Mouse (Mus musculus): ENCODE results near the gene Krt18. TPM values are rescaled to one million over a fixed set of nuclear protein-coding genes. Genes with fewer than 3 reads are reported as not detected.
A peak's percentile ranks its signal among the peaks of the same experiment; 100 is the strongest.
"Not testable (repeated sequence)": the region's sequence is repeated elsewhere in the genome, so short reads cannot be mapped to it uniquely, and the experiment has no call there.

Krt18 gene
- polyA plus RNA-seq, 3 experiments from 2014 or later: 0.41 to 1.2 (median 1.2) TPM

DNA sequence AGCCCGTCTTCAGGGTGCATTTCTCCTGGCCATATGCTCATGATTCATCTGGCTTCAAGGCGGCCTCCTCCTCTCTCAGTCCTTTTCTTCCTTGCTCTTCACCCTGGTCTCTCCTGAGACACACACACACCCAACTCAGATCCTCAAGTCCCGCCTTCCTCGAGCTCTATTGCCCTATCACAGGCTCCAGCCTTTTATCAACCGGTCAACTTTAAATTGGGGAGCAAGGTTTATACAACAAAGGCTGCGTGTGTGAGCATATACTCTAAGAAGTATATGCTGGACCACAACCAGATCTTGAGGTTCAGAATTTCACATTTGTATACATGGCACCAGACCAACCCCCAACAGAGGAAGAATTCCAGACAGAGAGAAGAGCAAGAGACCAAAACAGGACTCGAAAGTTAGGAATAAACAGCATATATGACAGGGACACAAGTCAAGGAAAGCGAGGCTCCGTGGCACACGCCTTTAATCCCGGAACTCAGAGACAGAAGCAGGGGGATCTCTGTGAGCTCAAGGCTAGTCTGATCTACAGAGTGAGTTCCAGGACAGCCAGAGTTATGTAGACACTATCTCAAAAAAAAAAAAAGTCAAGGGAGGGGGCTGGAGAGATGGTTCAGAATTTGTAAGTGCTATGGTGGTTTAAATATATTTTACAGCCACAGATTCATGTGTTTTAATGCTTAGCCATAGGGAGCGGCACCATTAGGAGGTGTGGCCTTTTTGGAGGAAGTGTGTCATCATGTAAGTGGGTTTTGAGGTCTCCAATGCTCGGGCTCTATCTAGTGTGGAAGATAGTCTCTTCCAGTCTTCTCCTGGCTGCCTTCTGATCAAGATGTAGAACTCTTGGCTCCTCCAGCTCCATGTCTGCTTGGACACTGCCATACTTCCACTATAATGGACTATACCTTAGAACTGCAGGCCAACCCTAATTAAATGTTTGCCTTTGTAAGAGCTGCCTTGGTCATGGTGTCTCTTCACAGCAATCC, 42.8 kb downstream of the Krt18 start:
- no peak for ATAC-seq

DNA sequence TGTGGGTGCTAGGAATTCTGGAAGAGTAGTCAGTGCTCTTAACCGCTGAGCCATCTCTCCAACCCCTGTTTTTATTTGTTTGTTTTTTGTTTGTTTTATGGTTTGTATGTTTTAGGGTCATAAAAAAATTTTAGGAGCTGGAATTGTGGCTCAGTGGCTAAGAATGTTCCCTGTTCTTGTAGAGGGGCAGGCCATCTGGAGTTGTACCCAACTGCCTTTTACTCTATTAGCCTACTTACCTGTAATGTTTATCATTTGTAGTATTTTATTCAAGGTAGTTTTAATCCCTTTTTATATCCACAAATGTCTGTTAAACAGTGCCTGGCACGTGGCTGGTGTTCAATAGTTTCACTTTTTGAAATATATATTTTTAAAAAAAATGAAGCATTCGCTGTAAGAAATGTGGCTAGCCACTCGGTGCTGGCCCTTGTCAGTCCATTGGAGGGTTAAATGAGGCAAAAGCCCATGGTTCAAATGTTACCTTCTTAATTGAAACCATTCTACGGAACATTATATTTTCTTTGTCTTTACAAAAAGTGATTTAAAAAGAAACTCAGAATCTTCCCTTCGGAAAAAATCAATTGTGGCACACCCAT, 45.1 kb downstream of the Krt18 start:
- ATAC-seq: no peak

DNA sequence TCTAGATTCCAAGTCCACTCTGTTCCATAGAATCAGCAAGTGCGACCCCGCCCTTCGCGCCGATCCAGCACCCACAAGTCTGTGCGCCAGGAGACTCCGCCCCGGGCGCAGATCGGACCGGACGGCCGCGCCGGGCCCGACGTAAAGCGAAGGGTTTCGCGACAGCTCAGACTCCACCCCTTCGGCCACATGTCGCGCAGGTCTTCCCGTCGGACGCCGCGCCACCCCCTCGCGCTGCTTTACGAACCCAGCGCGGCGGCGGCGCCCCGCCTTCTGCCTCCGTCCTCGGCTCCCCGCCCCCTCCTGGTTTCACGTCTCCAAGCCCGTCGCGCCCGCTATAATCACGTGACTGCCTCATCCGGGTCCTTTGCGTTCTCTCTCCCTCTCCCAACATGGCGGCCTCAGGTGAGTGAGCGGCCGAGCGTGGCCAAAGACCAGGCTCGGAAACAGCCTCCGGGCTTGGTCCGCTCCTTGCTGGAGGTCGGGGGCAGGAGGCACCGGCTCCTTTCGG, 45.6 kb downstream of the Krt18 start, which contains the start of gene Eif4b:
TSS of gene Eif4b (plus strand) at position 215 of the 511 bp plus-strand sequence.
- ATAC-seq: peak; percentile 95

DNA sequence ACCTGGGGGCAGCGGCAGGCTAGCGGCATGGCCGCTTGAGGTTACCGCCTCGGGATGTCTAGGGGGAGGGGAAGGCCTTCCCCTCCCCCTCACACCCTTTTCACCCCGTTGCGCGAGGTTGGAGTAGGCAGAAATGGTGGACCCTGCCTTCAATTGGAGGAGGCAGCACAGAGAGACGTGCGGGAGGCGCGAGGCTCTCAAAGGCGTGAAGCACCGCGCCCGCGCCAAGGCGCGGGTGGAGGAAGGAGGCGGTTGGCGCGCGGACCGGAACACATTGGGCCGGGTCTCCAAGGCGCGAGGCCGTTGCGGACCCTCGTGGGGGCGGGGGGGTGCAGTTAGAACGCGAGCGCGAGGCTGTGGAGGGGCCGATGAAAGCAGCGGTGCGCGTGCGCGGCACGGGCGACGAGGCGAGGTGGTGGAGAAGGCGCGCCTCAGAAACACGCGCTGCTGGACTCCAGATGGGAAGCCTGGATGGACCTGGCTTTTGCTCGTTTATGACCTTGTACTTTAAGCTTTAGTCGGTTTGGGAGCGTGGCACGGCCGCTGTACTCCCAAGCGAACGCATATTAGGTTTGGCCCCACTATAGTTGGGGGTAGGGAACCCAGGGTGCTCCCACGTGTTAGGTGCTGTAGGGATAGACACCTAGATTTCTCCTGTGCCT, 46.2 kb downstream of the Krt18 start:
- ATAC-seq: peak; percentile 15

DNA sequence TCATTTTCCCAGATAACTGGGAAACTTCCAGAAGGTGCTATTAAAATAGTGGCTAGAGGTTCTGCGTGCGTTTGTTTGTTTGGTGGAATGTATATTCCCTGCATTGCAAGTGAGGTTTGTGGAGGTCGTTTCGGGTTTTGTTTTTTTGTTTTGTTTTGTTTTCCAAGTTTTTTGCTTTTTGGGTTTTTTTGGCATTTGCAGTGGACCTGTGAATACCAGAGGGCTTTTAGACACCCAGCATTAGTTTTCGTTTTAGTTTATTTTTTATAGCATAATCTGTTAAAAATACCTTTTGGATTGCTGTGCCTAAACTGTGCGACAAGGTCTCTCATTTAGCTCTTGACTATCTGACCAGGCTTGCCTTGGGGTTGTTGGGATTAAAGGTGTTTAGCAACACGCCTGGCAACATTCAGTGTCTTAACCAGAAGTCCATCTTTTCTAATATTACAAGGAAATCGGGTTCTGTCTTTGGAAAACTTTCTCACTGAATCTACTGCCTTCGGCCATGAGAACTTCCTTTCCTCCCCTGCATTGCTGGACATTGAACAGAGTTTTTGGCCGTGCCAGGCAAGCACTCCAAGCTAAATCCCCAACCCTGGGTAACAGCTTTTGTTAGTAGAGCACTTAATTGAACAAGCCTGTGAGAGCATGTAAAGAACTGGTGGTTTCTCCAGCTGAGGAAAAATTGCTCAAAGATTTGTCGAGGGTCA, 47.1 kb downstream of the Krt18 start:
- no peak for ATAC-seq

DNA sequence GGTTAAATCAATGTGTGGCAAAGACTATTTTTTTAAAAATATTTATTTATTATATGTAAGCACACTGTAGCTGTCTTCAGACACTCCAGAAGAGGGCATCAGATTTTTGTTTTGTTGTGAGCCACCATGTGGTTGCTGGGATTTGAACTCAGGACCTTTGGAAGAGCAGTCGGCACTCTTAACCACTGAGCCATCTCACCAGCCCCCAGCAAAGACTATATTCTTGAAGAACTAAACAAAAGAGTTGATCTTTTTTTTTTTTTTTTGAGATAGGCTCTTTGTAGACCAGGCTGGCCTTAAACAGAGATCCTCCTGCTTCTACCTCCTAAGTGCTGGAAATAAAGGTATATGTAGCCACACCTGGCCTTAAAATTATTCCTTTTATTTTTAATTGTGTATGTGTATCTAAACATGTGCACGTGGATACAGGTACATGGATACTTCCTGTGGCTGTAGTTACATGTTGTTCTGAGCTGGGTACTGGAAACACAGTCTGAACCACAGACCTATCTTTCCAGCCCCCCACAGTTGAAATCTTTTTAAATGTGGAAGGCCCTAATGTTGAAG, 49.2 kb downstream of the Krt18 start:
- no peak for ATAC-seq

DNA sequence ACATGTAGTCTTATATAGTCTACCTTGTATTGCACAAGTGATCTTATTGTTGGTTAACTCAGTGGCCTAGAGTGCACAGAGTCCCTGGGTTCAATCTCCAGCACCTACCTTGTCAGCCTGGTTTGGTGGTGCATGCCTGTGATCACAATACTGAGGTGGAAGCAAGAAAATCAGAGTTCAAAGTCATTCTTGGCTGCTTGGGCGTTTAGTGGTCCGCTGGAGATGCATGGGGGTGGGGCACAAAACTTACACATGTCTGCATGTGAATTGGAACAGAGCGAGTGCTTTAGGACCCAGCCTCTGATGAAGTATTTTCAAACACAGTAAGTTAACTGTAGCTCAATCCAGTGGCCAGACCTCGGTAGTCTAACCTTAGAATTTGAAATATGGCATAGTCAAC, 51.2 kb downstream of the Krt18 start:
- no peak for ATAC-seq

DNA sequence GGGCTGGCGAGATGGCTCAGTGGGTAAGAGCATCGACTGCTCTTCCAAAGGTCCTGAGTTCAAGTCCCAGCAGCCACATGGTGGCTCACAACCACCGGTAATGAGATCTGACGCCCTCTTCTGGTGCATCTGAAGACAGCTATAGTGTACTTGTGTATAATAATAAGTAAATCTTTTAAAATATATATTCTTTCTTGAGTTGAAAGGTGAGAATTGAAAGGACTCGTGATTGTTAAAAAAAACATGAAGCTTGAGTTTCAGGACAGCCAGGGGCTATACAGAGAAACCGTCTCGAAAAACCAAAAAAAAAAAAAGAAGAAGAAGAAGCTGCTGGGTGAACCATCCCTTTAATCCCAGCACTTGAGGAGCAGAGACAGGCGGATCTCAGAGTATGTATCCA, 51.9 kb downstream of the Krt18 start:
- not testable (repeated sequence) for ATAC-seq

DNA sequence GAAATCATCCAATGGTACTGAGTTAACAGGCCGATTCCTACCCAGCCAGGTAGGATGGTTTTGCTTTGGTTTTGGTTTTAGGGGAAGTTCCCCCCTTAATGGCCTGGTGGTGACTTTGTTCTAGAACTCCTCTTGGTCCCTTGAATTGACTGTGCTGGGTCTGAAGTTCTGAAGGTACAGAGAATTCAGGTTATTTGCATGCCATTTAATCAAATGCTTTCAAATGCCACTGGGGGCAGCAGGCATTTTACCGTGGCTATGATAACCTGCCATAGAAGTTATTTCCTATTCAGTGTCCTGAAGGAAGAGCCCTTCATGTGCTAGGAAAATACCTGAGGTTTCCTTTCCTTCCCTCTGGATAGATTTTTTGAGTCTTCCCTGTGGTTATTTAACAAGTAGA, 52.4 kb downstream of the Krt18 start:
- ATAC-seq: no peak

Other genes starting within 250 kb of the Krt18 start
- not detected for gene Krt72, start 241.7 kb upstream of the Krt18 start, polyA plus RNA-seq (2017; shearing (Covaris generic))
- not detected for gene Krt73, start 225.8 kb upstream of the Krt18 start, polyA plus RNA-seq (2017; shearing (Covaris generic))
- not detected for gene Krt2, start 210.0 kb upstream of the Krt18 start, polyA plus RNA-seq (2017; shearing (Covaris generic))
- not detected for gene Krt1, start 177.4 kb upstream of the Krt18 start, polyA plus RNA-seq (2017; shearing (Covaris generic))
- gene Krt77, start 158.5 kb upstream of the Krt18 start, polyA plus RNA-seq (2017; shearing (Covaris generic)): not detected
- not detected for gene Krt76, start 135.3 kb upstream of the Krt18 start, polyA plus RNA-seq (2017; shearing (Covaris generic))
- not detected for gene Krt4, start 103.4 kb upstream of the Krt18 start, polyA plus RNA-seq (2017; shearing (Covaris generic))
- not detected for gene Krt79, start 87.9 kb upstream of the Krt18 start, polyA plus RNA-seq (2017; shearing (Covaris generic))
- not detected for gene Krt78, start 73.9 kb upstream of the Krt18 start, polyA plus RNA-seq (2017; shearing (Covaris generic))
- under 1 TPM in 1 of 3 experiments, not detected in 2; 0.23 TPM for gene Krt8, start 23.7 kb upstream of the Krt18 start, polyA plus RNA-seq (2017; shearing (Covaris generic))
- 100 to 1,000 TPM in 2 of 3 experiments, 10 to 100 TPM in 1; 90.5 to 131 (median 129) TPM for gene Eif4b, start 45.6 kb downstream of the Krt18 start, polyA plus RNA-seq (2017; shearing (Covaris generic))
- 1 to 10 TPM; 3.3 to 4.2 (median 3.8) TPM for gene Tns2, start 72.2 kb downstream of the Krt18 start, polyA plus RNA-seq (2017; shearing (Covaris generic))
- gene Spryd3, start 108.1 kb downstream of the Krt18 start, polyA plus RNA-seq (2017; shearing (Covaris generic)): 10 to 100 TPM; 32.1 to 44.8 (median 33.6) TPM
- gene Igfbp6, start 116.2 kb downstream of the Krt18 start, polyA plus RNA-seq (2017; shearing (Covaris generic)): under 1 TPM in 1 of 3 experiments, not detected in 2; 0.33 TPM
- gene Soat2, start 122.3 kb downstream of the Krt18 start, polyA plus RNA-seq (2017; shearing (Covaris generic)): 1 to 10 TPM in 2 of 3 experiments, under 1 TPM in 1; 0.94 to 4.9 (median 1.3) TPM
- gene Zfp740, start 175.1 kb downstream of the Krt18 start, polyA plus RNA-seq (2017; shearing (Covaris generic)): 10 to 100 TPM; 20.3 to 33.3 (median 25.5) TPM
- gene Csad, start 176.5 kb downstream of the Krt18 start, polyA plus RNA-seq (2017; shearing (Covaris generic)): 10 to 100 TPM in 2 of 3 experiments, 1 to 10 TPM in 1; 5.0 to 14.6 (median 14.0) TPM
- gene Itgb7, start 203.8 kb downstream of the Krt18 start, polyA plus RNA-seq (2017; shearing (Covaris generic)): 100 to 1,000 TPM; 364 to 513 (median 397) TPM
- 10 to 100 TPM; 15.5 to 18.4 (median 18.3) TPM for gene Rarg, start 229.3 kb downstream of the Krt18 start, polyA plus RNA-seq (2017; shearing (Covaris generic))
- not detected for gene Gm9918, start 242.4 kb downstream of the Krt18 start, polyA plus RNA-seq (2017; shearing (Covaris generic))